Mouse (Mus musculus) heart, postnatal 14 days (tissue): ENCODE data around the gene 1810049J17Rik. TPM values are rescaled to one million over a fixed set of nuclear protein-coding genes. Genes with fewer than 3 reads are reported as not detected.

Experiments used
- total RNA-seq, 2 experiments: library from RNA; stranded (reverse); gene quantifications; 2 replicates each; pipeline ENCODE4 v1.2.3; 2021

1810049J17Rik gene
- total RNA-seq, 2 experiments from 2014 or later = 0.56 TPM; not detected in 1

Other genes with a start within 250 kb of the 1810049J17Rik start
- 10 to 100 TPM; 83.0 to 89.6 TPM for gene Zfr, start 204.1 kb downstream of the 1810049J17Rik start, total RNA-seq
- gene Mtmr12, start 116.9 kb downstream of the 1810049J17Rik start, total RNA-seq = 10 to 100 TPM; 12.7 to 13.1 TPM
- 10 to 100 TPM; 89.0 to 91.2 TPM for gene Golph3, start 449 bp downstream of the 1810049J17Rik start, total RNA-seq